Mouse (Mus musculus) layer of hippocampus, postnatal 36 days (tissue): ENCODE results near the gene Aqp6. TPM values are rescaled to one million over a fixed set of nuclear protein-coding genes. Genes with fewer than 3 reads are reported as not detected.

Source experiments
- DNase-seq, 2 experiments: peaks; one replicate each; pipeline ENCODE4 v3.0.0; 2022
- total RNA-seq, 2 experiments: library from RNA; stranded (reverse); gene quantifications; 2 replicates each; pipeline ENCODE4 v1.2.3; 2021

Gene Aqp6
- total RNA-seq, 2 experiments from 2014 or later = 0.25 TPM; not detected in 1

DNA sequence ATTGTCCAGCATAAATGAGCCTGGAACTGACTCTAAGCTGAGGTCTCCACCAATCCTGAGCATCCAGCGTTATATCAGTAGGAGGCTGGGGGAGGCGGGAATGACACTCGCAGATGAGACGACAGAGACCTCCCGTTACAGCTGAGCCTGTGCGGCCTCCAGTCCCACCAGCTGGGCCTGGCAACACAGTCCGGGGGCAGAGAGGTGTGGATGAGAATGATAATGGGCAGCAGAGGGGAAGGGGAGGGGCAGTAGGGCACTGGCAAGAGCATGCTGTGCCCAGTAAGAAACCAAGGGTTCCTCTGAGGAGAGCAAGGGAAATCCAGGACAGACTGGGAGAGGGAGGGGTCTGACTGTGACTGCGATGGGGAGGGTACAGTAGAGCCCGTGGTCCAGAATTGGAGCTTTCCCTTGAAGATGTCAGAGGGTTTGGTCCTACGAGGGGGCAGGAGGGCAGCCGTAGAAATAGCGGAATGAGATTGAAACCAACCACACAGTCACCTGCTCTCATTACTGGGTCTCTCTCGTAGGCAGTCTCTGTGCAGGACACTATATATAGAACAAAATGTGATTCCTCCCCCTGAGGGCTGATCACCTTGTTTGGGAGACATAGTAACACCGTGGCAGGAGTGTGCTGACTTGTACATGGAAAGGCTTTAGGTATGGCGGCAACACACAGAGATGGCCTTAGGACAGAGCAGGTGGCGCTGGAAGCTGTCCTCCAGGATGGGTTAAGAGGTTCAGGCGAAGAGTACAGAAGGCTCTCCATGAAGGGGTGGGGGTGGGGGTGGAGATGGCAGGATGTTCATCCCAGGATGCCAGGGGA lies 1.7 kb upstream of the Aqp6 start:
- DNase-seq = no peak

DNA sequence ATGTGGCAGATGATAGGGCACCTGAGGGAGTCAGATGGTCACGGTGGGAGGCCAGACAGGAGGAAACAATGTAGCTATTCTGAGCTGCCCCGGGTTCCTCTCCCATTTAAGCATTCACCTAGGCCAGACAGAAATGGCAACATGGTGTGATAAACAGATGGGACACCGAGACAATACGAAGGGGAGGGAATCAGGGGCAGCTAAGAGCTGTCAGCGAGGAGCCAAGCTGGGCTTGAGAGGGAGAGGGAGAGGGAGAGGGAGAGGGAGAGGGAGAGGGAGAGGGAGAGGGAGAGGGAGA lies 572 bp downstream of the Aqp6 start:
- DNase-seq = no peak

DNA sequence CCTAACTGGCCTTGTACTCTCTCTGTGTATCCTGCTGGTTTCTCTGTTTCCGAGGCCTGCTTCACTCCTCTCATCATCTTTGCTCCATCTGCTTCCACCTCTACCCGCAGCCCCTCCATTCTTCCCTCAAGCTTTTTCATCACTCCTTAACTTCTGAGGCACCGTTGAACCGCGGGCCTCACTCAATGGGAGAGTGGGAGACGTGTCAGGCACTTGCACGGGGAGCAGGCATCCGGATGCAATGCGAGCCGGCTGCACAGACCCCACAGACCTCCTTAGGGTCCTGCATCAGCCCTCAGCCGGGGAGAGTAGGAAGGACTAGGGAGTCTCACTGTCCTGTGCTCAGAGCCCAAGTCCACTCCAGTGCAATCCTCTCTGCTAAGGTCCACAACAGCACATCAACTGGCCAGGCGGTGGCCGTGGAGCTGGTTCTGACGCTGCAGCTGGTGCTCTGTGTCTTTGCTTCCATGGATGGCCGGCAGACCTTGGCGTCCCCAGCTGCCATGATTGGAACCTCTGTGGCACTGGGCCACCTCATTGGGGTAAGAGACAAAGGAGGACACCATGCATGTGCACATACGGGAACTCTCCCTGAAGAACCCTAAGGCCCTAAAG lies 1.1 kb downstream of the Aqp6 start:
- no peak for DNase-seq

DNA sequence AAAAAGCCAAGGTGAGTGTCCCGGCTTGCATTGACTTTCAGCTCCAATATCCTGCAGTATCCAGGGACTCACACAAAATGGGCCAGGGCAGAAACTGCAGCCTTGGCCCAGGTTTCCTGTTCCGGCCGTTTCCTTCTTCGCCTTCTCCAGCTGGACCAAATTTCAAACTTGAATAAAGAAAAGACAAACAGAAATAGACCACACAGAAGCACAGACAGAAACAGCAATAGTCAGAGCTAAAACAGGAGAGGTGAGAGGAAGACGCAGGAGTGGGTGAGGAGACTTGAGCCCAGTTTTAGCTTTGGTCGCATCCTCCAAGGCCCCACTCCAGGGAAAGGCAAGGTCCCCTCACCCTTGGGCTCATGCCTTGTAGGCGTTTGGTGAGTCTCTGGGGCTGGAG lies 2.0 kb downstream of the Aqp6 start:
- DNase-seq = no peak

DNA sequence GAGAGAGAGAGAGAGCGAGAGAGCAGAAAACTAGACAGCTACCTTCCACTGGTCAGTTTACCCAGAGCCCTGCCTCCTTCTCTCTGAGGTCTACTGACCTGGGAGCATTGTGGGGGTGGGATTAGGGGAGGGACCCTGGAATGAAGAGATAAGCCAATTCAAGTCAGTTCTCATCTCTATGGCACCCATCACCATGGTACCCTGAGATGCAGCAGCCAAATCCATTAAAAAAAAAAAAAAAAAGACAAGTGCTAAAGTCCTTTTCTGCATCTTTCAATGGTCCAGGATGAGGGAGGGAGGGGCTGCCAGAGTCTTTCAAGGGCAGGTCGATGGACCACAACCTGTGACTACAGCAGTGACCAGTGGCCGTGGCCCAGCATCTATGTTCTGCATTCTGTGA lies 4.4 kb downstream of the Aqp6 start:
- DNase-seq = no peak

DNA sequence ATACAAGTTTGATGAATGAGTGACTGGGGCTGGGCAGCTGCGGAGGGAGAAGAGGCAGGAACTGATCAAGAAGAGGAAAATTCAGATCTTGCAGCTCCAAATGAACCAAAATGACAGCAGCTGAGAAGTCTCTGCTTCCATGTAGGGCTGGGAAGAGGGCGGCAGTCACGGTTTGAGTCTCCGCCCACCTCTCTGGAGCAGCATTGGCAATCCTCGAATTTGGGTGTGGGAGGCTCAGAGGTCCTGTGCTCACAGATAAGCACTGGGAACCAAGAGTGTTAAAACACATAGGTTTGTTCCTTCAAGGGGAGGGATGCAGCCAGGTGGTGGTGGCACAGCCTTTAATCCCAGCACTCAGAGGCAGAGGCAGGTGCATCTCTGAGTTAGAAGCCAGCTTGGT lies 5.3 kb downstream of the Aqp6 start:
- no peak for DNase-seq

DNA sequence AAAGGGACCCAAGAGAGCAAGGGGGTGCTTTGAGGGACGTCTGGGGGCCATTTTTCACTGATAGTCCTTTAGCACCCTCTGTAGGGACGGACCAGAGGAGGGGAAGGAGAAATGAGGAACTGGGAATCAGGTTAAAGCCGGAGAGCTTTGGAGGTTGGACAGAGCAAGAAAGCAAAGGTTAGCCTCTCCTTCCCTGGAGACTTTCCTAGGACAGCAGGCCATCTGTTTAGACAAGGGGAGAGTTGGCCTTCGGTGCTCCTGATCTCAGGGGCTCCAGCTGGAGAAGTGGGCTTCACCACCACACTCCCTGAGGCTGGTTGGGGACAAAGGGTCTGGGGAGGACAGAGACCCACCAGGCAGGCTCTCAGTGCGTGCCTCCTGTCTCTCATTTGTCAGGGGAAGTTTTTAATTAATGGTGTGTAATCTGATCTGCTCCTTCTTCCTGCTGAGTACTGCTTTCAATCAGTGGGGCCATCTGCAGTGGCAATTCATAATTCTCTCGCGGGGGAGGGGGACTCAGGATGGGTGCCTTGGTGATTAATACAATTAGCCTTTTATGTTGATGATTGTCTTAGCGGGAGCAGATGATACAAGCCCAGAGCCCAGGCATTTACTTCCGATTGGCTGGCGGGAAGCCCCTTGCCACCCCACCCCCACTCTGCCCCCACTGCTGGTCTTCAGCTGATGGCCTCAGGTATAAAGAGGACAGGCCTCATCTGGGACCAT lies 6.4 kb downstream of the Aqp6 start:
- no peak for DNase-seq

DNA sequence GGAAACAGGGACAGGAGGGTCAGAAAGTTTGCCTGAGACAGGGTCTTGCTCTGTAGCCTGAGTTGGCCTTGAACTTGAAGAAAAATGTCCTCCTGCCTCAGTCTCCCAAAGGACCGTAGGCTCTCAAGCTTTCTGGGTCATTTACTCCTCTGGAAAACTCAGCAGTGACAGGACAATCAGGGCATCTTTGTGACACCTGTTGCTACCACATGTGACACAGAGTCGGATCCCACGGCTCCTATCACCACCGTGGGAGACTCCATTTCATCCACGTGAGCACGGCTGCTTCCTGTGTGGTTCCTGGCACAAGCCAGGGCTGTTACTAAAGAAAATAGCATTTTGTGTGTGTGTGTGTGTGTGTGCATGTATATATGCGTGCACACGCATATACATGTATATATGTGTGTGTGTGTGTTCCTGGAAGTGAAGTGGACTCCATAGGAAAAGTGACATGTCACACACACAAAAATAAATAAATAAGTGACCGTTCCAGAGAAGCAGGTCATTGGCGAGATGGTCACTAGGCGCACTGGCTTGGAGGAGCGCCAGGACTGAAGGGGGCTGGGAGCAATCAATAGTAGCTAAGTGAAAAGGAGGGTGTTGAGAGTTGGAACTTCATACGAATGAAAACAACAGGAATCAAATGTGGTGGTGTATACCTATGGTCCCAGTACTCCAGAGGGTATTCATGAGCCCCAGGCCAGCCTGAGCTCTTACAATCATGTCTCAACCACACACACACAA lies 7.4 kb downstream of the Aqp6 start:
- no peak for DNase-seq

DNA sequence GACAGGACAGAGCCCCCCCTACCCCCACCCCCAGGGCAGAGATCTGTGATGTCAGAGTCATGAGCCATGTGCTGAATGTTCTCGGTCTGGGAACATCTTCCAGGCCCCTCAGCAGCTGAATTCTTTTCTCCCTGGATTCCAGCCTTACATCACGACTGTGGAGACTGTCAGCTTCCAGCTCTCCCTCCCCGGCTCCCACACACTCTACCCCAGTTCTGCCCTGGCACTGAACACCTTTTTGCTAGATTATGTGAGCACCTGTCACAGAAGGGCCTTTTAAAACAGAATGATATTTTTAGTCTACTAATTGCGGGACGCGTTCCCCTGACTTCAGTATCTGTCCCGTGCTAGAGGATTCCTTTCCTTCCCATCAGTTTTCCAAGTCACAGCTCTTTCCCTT lies 10.4 kb downstream of the Aqp6 start:
- no peak for DNase-seq

DNA sequence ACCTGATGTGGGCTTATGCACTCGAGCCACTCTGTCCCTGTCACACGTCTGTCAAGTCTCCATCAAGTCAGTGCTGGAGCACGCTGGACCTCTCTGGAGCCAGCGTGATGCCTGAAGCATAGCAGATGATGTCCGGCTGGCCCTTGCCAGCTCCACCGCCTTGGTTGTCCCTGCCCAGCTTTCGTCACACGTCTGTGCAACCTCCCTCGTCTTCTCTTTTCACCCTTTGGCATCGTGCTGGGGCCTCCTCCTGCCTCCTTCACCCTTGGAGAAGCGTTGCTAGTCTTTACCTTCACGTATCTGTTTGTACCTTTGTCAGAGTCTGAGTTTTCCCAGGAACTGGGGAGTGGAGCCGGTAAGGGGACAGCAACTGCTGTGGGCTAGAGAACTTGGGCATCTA lies 13.1 kb downstream of the Aqp6 start:
- DNase-seq = no peak

DNA sequence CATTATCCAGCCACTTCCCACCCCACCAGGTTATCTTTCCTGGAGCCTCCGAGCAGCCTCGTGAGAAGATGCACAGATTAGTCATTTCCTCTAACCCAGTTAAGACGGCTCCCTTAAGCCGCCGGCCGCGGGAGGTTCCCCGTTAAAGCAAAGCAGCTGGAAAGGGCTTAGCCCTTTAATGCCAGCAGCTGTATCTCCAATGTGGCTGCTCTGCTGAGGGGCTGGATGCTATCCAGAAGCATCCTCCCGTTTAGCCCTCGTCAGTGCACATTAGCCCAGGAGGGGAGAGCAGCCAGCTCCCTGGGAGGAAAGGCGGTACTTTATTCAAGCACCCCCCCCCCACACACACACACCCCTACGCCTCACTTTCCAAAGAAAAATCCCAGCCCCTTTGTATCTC lies 13.6 kb downstream of the Aqp6 start:
- no peak for DNase-seq

DNA sequence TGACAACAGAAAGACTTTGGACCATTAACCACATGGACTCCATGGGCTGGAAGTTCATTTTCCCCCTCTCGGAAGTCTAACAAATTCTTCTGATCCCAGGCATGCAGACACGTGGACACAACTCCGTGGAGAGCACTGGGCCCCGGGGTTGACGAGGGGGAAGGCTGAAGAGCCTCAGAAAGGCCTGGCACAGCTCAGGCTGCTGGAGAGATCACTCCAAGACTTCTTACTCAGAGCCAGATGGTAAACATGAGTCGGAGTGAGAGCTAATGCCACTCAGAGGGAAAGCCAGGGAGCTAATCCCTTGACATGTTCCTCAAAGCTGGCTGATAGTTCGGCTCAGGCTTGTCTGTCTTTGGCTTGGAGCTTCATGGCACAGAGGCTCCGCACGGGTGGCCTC lies 14.0 kb downstream of the Aqp6 start:
- DNase-seq = no peak

DNA sequence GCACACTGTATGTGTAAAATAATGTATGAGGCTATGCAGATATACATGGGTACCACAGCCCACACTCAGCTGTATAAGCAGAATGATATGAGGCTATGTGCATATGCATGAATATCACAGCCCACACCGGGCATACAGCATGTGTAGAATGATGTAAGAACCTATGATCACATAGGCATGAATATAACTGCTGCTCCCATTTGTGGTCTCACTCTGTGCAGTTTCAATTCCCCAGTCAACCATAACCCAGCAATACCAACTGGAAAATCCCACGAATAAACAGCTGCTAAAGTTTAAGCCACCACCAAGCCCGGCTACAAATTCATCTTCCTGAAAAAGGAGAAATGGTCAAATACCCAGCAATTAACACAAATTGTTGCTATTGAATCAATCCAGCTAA lies 17.4 kb downstream of the Aqp6 start:
- DNase-seq = no peak

DNA sequence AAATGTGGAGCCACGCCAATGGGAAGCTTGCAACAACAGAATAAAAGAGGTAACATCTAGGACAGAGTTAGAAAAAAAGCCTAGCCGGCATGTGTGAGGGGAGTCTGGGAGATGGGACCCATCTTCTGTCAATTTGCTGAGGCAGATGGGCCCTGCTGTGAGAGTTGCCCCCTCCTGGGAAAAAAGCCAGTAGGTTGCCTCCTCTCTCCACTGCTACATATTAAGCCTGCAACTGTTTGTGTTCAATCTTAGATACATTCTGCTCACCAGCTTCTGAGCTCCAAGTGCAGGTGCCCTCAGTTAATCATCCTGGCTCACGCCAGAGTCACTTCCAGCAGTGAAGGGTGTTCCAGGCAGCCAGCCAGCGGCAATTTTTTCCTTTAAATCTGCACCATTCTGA lies 18.6 kb downstream of the Aqp6 start:
- DNase-seq = peak; percentile 36 to 58

DNA sequence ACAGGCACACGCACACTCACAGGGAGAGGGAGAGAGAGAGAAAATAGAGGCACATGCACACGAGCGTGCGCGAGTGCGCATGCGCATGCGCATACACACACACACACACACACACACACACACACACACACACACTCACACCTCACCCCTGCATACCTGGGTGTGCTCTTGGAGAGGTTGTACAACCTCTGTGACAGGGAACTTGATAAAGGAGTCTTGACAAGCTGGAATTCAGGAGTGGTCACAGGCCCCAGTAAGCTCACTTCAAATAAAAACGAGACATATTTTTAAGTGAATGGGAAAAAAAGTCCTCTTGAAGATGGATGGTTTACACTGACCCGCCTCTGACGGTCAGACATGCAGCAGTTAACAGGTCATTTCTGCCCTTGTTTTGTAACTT lies 20.9 kb downstream of the Aqp6 start:
- no peak for DNase-seq

DNA sequence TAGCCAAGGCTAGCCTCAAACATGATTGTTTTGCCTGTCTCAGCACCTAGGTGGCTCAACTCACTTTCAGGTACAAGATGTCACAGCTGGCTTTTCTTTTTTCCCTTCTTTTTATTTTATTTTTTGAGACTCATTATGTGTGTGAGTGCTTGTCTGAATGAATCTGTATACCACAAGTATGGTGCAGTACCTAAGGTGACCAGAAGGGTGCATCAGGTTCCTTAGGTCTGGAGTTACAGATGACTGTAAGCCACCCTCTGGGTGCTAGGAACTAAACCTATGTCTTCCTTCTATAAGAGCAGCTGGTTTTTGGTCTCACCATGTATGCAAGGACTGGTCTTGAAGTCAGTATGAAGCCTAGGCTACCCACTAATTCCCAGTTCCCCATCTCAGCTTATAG lies 30.4 kb downstream of the Aqp6 start:
- DNase-seq = no peak

DNA sequence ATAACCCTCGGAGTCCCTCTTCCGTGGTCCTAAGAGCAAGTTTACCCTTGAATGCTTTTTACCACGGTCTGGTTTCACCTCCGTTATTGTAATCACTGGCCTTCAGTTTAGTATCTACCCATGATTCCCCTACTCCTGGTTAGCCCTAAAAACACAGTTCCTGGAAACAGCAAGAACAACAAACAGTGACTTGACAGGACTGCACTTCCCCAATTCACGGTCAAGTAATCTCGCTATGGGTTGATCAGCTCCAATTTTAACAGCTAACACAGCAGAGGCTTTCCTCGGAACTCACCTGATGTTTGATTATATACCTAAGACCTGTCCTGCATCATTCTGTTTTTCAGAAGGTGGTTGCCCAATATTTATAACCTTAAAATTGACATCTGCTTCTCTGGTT lies 33.5 kb downstream of the Aqp6 start:
- no peak for DNase-seq

DNA sequence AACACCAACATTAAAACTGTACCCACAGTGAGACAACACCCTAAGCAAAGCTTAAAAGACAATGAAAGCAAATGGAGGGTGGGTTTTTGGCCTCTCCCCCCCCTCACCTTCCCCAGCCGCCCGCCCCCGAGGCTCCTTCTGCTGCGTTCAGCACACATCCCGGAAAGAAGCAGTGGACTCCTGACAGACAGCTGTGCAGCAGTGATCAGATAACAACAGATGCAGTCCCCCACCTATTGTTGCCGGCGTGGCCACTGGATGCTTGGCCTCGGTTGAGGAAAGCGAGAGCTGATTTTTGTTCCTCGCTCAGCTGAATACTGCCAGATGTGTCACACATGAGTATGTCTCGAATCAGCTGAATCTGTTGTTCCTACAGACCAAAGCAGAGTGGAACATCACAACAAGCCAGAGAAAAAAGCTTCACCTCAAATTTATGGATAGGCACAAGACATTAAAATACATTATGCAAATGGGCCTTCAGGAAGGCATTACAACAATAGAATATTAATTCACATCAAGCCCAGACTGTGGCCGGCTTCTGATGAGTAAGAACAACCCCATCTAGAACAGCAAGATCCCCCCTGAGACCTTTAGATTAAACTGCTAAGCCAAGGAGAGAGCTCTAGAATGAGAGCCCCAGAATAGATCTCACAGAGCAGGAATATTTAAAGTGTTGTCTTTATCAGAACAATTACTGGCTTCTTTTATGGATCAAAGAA lies 36.4 kb downstream of the Aqp6 start:
- no peak for DNase-seq

DNA sequence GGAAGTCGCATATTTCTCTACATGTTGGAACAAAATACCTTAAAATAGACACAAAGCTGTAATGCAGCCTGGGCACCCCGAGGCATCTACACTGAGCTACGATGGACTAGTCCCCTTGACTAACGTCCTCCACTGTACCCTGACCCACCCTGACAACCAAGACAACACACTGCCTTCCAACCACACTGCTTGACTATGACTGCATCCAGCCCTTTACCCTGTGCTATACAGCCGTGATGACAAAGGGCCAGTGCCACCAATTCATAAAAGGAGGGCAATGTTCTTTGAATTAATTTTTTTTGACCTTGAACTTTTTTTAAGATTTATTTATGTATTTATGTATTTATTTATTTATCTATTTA lies 36.9 kb downstream of the Aqp6 start:
- no peak for DNase-seq

DNA sequence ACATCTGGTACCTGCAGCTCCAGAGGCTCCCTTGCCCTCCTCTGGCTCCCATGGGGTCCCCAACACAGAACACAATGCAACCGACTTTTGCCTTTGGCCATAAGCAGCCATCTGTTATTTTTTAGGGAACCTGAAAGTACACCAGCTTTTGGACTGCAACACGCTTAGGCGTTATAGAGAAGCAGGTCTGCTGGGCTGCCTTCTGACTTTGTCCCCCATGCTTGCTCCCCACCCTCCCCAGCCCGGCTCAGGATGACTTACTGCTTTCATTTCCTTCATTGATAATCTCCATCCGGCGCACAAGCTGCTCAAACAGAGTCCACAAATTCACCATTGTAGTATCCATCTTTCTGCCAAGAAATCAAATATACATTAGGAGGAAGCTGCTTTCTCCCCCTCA lies 41.4 kb downstream of the Aqp6 start:
- no peak for DNase-seq

DNA sequence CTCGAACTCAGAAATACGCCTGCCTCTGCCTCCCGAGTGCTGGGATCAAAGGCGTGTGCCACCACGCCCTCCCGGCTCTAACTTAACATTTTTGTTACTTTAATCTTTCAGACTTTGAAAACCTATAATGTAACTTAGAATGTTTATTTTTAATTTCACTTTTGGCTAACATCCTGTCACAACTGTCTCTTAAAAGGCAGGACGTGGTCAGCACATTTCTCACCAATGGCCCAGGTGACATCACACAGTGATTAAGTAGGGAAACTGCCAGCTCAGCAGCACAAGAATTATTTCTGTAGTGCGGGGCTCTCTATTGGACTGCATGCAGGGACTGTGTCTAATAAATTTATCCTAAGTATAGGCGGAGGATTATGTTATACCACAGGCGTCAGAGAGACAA lies 42.6 kb downstream of the Aqp6 start:
- DNase-seq = no peak

DNA sequence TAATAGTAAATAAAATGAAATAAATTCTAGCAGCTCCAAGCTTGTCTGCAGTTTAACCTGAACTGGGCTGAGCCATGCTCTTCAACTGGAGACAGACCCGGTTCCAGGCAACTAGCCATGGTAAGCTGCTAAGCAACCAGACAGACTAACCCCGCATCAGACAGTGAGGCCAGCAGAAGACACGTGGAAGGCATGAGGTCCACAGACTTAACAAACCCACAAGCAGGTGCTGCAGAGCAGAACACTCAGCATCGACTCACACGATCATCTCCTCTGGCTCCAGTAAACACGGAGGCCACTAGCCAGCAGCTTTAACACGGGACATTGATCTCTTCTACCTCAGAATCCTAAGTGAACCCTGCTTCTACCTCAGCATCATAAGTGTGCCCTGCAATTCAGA lies 43.6 kb downstream of the Aqp6 start:
- DNase-seq = peak in 1 of 2 experiments; percentile 33

DNA sequence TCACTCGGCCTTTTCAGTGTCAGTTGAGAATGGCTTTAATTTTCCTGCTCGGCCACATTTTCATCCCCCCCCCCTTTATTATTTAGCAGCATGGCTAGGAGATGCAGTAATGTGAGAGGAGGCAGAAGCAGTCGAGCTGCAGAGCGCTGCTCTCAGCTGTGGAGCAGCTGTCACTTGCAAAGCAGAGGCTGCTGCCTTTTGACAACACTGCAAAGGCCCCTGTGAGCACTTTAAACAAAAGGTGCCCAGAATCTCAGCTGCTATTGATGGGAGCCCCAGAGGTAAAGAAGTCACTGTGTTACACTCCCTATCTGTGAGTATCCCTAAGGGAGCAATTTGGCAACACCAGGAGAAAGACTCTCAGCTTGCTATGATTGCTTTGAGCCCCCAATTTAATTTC lies 47.1 kb downstream of the Aqp6 start:
- no peak for DNase-seq
